Mouse (Mus musculus) left cerebral cortex, adult 9 months (tissue): ENCODE results near the gene Glg1.
"Not testable (repeated sequence)": the region's sequence is repeated elsewhere in the genome, so short reads cannot be mapped to it uniquely, and the experiment has no call there.

Experiments
- DNase-seq, 2 experiments: peaks; one replicate each; pipeline ENCODE4 v3.0.0; 2022; ENCODE audit warnings: low spot score in 2 of 2

Glg1 gene

DNA sequence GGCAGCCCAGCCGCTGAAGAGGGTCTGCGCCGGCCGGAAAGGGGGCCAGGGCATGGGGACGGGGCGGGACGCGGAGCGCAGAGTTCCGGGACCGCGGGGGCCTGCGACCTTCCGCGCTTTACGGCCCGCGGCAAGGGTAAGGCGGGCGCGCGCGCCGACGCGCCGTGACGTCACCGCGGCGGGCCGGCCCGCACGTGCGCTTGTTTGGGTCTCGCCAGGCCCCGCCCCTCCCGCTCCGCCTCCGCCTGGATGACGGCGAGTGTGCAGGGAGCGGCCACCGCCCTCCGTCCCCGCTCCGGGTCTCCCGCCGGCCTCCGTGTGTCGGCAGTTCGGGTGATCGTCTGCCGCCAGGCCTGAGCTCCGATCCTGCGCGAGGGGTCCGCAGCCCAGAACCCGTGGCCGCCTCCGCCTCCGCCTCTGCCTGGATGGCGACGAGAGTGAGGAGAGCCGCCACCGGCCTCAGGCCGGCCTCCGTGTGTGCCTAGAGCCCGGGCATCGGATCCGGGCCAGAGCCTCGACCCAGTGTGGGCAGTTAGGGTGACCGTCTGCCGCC lies 113.5 kb downstream of the Glg1 start:
- DNase-seq = peak; percentile 59 to 89

DNA sequence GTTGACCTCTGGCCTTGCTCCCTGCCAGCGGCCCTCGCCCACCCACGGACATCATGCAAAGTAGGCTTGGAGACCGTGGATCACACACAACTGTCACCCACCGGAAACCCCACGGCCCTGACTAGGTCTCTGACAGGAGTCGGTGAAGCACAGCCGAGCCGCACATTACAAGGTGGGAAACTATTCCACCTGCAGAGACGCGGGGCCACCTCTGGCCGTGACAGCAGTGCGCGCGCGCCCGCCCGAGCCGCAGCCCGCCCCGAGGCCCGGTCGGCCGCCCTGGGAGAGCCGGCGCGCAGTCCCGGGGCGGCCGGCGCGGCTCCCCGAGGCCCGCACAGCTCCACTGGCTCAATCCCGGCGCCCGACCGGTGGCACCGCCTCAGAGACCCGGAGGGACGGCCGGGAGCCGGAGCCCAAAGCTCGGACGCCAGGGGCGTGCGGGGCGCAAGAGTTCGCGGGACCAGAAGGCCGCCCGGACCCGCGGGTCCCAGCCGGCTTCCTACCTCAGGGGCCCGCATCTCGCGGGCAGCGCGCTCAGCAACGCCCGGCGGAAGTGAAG lies 114.0 kb downstream of the Glg1 start:
- DNase-seq = not testable (repeated sequence)

DNA sequence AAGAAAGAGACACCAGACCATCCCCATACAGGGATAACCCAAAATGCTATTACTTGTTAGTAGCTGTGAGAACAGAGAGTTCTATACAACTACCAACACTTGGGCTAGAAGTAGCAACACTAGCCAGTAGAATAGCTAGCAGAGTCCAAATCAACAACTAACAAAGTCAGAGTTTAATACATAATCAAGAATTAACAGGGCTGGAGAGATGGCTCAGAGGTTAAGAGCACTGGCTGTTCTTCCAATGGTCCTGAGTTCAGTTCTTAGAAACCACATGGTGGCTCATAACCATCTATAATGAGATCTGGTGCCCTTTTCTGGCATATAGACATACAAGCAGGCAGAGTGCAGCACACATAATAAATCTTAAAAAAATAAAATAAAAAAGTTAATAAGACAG lies 116.5 kb downstream of the Glg1 start:
- no peak for DNase-seq

DNA sequence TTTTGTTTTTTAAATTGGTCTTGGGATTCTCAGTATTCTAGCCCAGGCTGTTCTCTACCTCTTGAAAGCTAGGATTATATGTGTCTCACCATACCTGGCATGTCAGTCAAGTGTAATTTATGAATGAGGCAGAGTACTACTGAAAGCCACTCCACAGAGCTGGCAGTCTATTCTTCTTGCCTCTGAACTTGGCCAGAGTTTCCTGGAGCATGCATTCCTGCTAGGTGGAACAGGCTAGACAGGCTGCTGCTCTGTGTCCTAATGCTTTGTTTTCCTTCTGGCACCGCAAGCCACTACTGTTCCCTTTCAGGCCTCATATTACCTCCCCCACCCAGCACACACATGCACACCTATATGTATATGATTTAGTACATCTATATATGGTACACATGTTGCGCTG lies 128.3 kb downstream of the Glg1 start:
- DNase-seq = no peak

DNA sequence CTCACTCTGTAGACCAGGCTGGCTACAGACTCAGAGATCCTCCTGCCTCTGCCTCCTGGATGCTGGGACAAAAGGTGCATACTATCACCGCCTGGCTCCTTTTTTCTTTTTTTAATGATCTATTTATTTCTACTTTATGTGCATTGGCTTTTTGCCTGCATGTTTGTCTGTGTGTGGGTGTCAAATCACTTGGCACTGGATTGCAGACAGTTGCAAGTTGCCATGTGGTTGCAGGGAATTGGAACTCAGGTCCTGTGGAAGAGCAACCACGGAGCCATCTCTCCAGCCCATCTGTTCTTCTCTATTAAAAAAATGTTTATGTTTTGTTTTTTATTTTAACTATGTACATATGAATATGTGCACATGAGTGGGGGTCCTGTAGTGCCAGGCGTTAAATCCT lies 139.5 kb downstream of the Glg1 start:
- no peak for DNase-seq

DNA sequence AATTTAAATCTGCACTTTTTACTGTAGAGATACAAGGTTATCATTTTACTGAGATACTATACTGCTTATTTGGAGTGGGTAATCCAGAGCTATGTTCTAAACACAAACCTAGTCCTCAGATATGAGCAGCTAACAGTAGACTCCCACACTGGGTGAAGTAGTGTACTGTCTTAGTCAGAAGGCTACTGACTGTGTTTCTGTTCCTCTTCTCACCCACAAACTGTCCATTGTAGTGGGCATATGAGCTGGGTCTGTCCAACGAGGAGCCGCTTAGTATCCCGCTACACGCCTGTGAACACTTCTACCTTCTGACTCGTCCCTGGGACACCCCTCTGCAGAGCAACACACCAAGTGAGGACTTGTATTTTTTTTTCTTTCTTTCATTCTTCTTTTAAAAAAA lies 144.1 kb downstream of the Glg1 start:
- no peak for DNase-seq
